16 mouse cellular contexts compared by ENCODE assay signal in the genomic region with DNA sequence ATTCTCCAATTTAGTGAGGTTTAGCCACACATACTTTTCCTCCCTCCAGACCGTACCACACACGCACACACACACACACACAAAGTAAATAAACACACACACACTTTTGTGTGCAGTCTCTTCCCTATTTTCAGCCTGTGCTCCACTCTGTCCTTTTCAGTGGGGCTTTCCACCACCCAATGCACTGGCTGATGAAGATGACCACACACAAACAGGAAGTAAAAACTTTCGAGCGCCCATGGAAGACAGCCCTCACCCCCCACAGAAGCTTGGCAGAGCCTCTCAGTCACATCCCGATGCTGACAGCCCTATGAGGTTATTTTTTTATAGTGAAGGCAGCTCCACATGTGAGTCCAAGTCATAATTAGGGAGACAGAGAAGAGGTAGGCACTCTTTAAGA.
"Had no signal": no experiment of that assay in that cellular context is flagged by ENCODE, and none has a peak within 500 bp of the region (broad histone marks: within the 10 kb centered on the region; RNA-seq: fewer than 3 reads in every experiment).

No protein-coding gene starts in this region.

- DNase-seq: kidney, adult 8-10 months; kidney, postnatal 36 days; layer of hippocampus, adult 9-11 months; layer of hippocampus, postnatal 36 days; midbrain, embryonic 14.5 days; right cerebral cortex, adult 18-20 months; right cerebral cortex, postnatal 25 days; thymus, postnatal 4 days had no signal

- H3K27ac ChIP-seq: kidney, postnatal 0 days; limb, embryonic 13.5 days; liver, embryonic 14.5 days; lung, embryonic 15.5 days; midbrain, embryonic 10.5 days; neural tube, embryonic 15.5 days; stomach, postnatal 0 days had no signal

- H3K4me3 ChIP-seq: limb, embryonic 13.5 days; lung, embryonic 15.5 days; midbrain, embryonic 10.5 days; myocyte; neural tube, embryonic 15.5 days had no signal
